In the genomic region with DNA sequence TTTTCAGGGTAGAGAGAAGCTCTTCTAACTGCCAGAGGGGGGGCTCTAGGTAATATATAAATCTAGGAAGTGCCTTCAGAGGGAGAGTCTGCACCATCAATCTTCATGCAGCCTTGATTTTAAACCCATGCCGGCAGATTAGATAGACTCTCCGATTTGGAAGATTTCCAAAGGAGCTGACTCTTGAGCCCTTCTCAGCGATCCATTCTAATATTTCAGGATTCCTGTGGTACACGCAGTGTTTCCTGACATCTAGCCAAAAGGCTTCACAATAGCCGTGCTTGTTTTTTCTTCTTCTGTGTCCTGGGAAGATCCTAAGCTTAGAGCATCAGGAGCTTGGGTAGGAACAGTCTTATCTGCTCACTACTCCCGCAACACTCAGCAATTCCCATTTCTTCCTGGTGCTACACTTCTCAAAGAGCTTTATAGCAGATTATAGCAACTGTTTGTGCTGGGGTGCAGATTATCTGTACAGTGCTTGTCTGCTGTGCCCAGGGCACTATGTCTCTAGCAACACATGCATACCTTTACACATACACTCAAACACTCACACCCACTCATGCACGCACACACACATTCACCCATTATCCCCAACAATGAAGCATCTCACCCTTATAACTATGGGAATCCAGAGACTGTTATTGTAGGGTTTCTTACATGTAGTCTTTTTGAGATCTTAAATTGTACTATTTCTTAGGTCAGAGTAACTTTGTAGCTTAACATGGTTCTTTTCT, we compare ENCODE assay signal across 9 mouse cellular contexts. TPM values are rescaled to one million over a fixed set of nuclear protein-coding genes. Genes with fewer than 3 reads are reported as not detected.
DNase-seq lines count a peak whose midpoint lies in the region; ATAC-seq and TF ChIP-seq lines count a peak whose summit lies in the region.
"Had no signal": no experiment of that assay in that cellular context is flagged by ENCODE, and none has a peak within 500 bp of the region (broad histone marks: within the 10 kb centered on the region; RNA-seq: fewer than 3 reads in every experiment).

No protein-coding gene starts in this region.

- H3K4me3 ChIP-seq in C2C12 (ENCODE audit: insufficient read depth, poor library complexity, severe bottlenecking): no peak overlapping the region
- peak overlapping the region; percentile 94 for H3K4me3 ChIP-seq in forebrain, embryonic 15.5 days
- peak overlapping the region; percentile 90 for H3K4me3 ChIP-seq in midbrain, embryonic 11.5 days (ENCODE audit: low read depth, low read length)
- no peak overlapping the region for H3K4me3 ChIP-seq in kidney, adult 2 months (ENCODE audit: insufficient read depth, low read depth, low read length)
- no peak overlapping the region for H3K4me3 ChIP-seq in layer of hippocampus, adult 2 months

- peak; percentile 17 for DNase-seq in embryo, embryonic 10.5 days (ENCODE audit: low spot score)
- no peak for DNase-seq in embryo, embryonic 10 days (ENCODE audit: low spot score)
- DNase-seq in midbrain, embryonic 11.5 days (ENCODE audit: low spot score, missing footprints): peak; percentile 88
- no peak for DNase-seq in spleen, adult 12 weeks (ENCODE audit: low spot score)
- no peak for DNase-seq in kidney, adult 2 months
- no peak for DNase-seq in layer of hippocampus, adult 2 months (ENCODE audit: low spot score in 2 of 2)

- H3K79me2 ChIP-seq in C2C12 (ENCODE audit: control insufficient read depth, insufficient read depth): peaks cover 61% of the 10 kb centered on the region

- peaks cover 24% of the 10 kb centered on the region for H3K4me1 ChIP-seq in forebrain, embryonic 15.5 days
- H3K4me1 ChIP-seq in midbrain, embryonic 11.5 days (ENCODE audit: control insufficient read depth, insufficient read depth, low read length): peaks cover 12% of the 10 kb centered on the region
- no peaks in the 10 kb centered on the region for H3K4me1 ChIP-seq in kidney, adult 2 months (ENCODE audit: control insufficient read depth, insufficient read depth, low read length)

- no peak overlapping the region for H3K27ac ChIP-seq in forebrain, embryonic 15.5 days (replicated peaks)
- no peak overlapping the region for H3K27ac ChIP-seq in midbrain, embryonic 11.5 days (ENCODE audit: low read depth, low read length)
- H3K27ac ChIP-seq in kidney, adult 2 months (ENCODE audit: insufficient read depth, low read depth, low read length): no peak overlapping the region
- H3K27ac ChIP-seq in layer of hippocampus, adult 2 months: no peak overlapping the region
- H3K27ac ChIP-seq: macrophage had no signal

- no peak for ATAC-seq in forebrain, embryonic 15.5 days (replicated peaks)
- ATAC-seq in midbrain, embryonic 11.5 days (ENCODE audit: low FRiP score): no peak

- H3K9me3 ChIP-seq in forebrain, embryonic 15.5 days: no peaks in the 10 kb centered on the region
- no peaks in the 10 kb centered on the region for H3K9me3 ChIP-seq in midbrain, embryonic 11.5 days (ENCODE audit: control insufficient read depth, low read length)

- peaks cover 20% of the 10 kb centered on the region for H3K79me3 ChIP-seq in C2C12 (ENCODE audit: low read depth)

- no peak overlapping the region for H3K9ac ChIP-seq in forebrain, embryonic 15.5 days (replicated peaks)
- H3K9ac ChIP-seq in midbrain, embryonic 11.5 days (ENCODE audit: low read length): no peak overlapping the region

- H3K4me2 ChIP-seq in forebrain, embryonic 15.5 days (replicated peaks): peak overlapping the region; percentile 92
- peak overlapping the region; percentile 76 for H3K4me2 ChIP-seq in midbrain, embryonic 11.5 days

- TF ChIP-seq POLR2A in kidney, adult 2 months (IDR thresholded peaks at IDR 0.05; ENCODE audit: low read depth, low read length): no peak

- WGBS in forebrain, embryonic 15.5 days: 29% methylated on average over 7 of the region's 7 CpGs
- WGBS in midbrain, embryonic 11.5 days: 58% methylated on average over 7 of the region's 7 CpGs
- 35% methylated on average over 7 of the region's 7 CpGs for whole genome bisulfite sequencing in kidney, adult 2 months

- H3ac ChIP-seq in C2C12 (ENCODE audit: control insufficient read depth, insufficient read length, low read depth): peak overlapping the region; percentile 16

- H3K36me3 ChIP-seq in C2C12 (ENCODE audit: control insufficient read depth, insufficient read depth): no peaks in the 10 kb centered on the region
- H3K36me3 ChIP-seq in forebrain, embryonic 15.5 days: no peaks in the 10 kb centered on the region
- H3K36me3 ChIP-seq in midbrain, embryonic 11.5 days (ENCODE audit: control insufficient read depth, insufficient read depth, low read length): no peaks in the 10 kb centered on the region
- H3K36me3 ChIP-seq in kidney, adult 2 months (ENCODE audit: control insufficient read depth, insufficient read depth, low read length): no peaks in the 10 kb centered on the region

- H3K27me3 ChIP-seq in C2C12 (ENCODE audit: control insufficient read depth, insufficient read depth, insufficient read length): no peaks in the 10 kb centered on the region
- H3K27me3 ChIP-seq in forebrain, embryonic 15.5 days: no peaks in the 10 kb centered on the region
- no peaks in the 10 kb centered on the region for H3K27me3 ChIP-seq in midbrain, embryonic 11.5 days (ENCODE audit: control insufficient read depth, insufficient read depth, low read length)
- no peaks in the 10 kb centered on the region for H3K27me3 ChIP-seq in kidney, adult 2 months (replicated peaks; ENCODE audit: control insufficient read depth, insufficient read depth, low read length)

- TF ChIP-seq CTCF in C2C12 (IDR thresholded peaks at IDR 0.05; ENCODE audit: control insufficient read depth, insufficient read depth, insufficient read length): no peak
- no peak for TF ChIP-seq CTCF in kidney, adult 2 months (conservative IDR thresholded peaks at IDR 0.05; ENCODE audit: insufficient read depth, insufficient read length, low read depth, low read length)
- no peak for TF ChIP-seq CTCF in layer of hippocampus, adult 2 months (conservative IDR thresholded peaks at IDR 0.05)

TF ChIP-seq in C2C12, 6 proteins besides CTCF, POLR2A, EP300 and RAD21:
- TF ChIP-seq MYOG (IDR thresholded peaks at IDR 0.05; ENCODE audit: control insufficient read depth, extremely low read depth, insufficient read length): no peak
- TF ChIP-seq MYOD1 (IDR thresholded peaks at IDR 0.05; ENCODE audit: control insufficient read depth, insufficient read length, low read depth): no peak
- TF ChIP-seq MAX (IDR thresholded peaks at IDR 0.05): no peak
- TF ChIP-seq CEBPB (IDR thresholded peaks at IDR 0.05; ENCODE audit: low read depth): no peak
- no peak for TF ChIP-seq USF1 (IDR thresholded peaks at IDR 0.05; ENCODE audit: low read depth)
- TF ChIP-seq FOSL1 (IDR thresholded peaks at IDR 0.05; ENCODE audit: insufficient read depth, low read length, poor library complexity, severe bottlenecking): no peak

RNA-seq across cellular contexts. Expression of a gene that starts 3.8 kb away (rescaled TPM):
- polyA plus RNA-seq in C2C12 (2012; fragmentation: generic; extraction: Trizol): 9.6 TPM
- 18.3 TPM in 2 replicates for polyA plus RNA-seq in forebrain, embryonic 15.5 days (2015; fragmentation: Nextera tagmentation; extraction: Ambion mirVana)
- 24.6 and 25.1 TPM in 2 replicates for polyA plus RNA-seq in midbrain, embryonic 11.5 days (2014; fragmentation: Nextera tagmentation; extraction: Ambion mirVana)
- 3.4 and 3.8 TPM in 2 replicates for polyA plus RNA-seq in kidney, adult 2 months (2012; rRNA removed)
- total RNA-seq in layer of hippocampus, adult 2 months (2021): 10 to 100 TPM; 10.5 to 10.6 TPM
- polyA plus RNA-seq: macrophage had no signal

Comparison
In these comparisons a context has a peak if more than half of its experiments do, and no peak if none do; other contexts are left out.
1. DNase-seq: peak in embryo, embryonic 10.5 days (single experiment) and midbrain, embryonic 11.5 days (single experiment); none in embryo, embryonic 10 days (single experiment), spleen, adult 12 weeks (single experiment), kidney, adult 2 months (single experiment) and layer of hippocampus, adult 2 months (0 of 2).
2. H3K4me3 ChIP-seq: peak in forebrain, embryonic 15.5 days (single experiment) and midbrain, embryonic 11.5 days (single experiment); none in C2C12 (single experiment), kidney, adult 2 months (single experiment) and layer of hippocampus, adult 2 months (single experiment).